Mouse (Mus musculus) cortical plate, adult 2 months (tissue): ENCODE measurements around the gene Zfand3.

Experiments used
- CTCF ChIP-seq: fragments of 200-500 bp; IDR thresholded peaks from 2 replicates; pipeline ENCODE4 v1.5.1; 2011; ENCODE audit warnings: mild to moderate bottlenecking, control low read depth, low read length; ENCODE audit not compliant: insufficient read depth; ENCODE audit errors: extremely low read depth
- POLR2A ChIP-seq: fragments of 200-500 bp; IDR thresholded peaks from 2 replicates; pipeline ENCODE4 v1.6.1; 2011; ENCODE audit warnings: mild to moderate bottlenecking, low read length, control low read depth; ENCODE audit not compliant: insufficient read depth; ENCODE audit errors: extremely low read depth

- TF ChIP-seq POLR2A (no peak), CTCF (no peak)
Observed at GRCm38 (mm10) chr17:30192416-30193005, 188.0 kb downstream of the Zfand3 start.
